Mouse (Mus musculus) CD8-positive naive resting alpha-beta T cell, adult 57 days (primary cell): ENCODE measurements around the gene Olfr761. TPM values are rescaled to one million over a fixed set of nuclear protein-coding genes. Genes with fewer than 3 reads are reported as not detected.

ENCODE experiments used
- total RNA-seq: library from RNA; stranded (reverse); gene quantifications from one replicate; pipeline ENCODE4 v1.2.4, GENCODE M21; 2023

The Olfr761 gene
- total RNA-seq: not detected

GRCm38 (mm10) chr17:37952979-37953378 lies at the start of gene Olfr761:
Gene Olfr761, minus strand, starts transcription at chr17:37953079.

GRCm38 (mm10) chr17:37920248-37920647 lies 32.6 kb downstream of the Olfr761 start, which contains the start of gene Olfr128:
Gene Olfr128, plus strand, starts transcription at chr17:37920548.

Other genes starting within 250 kb of the Olfr761 start
- gene Olfr120, start 231.3 kb downstream of the Olfr761 start, total RNA-seq: not detected
- not detected for gene Olfr121, start 204.2 kb downstream of the Olfr761 start, total RNA-seq
- gene Olfr122, start 184.5 kb downstream of the Olfr761 start, total RNA-seq: not detected
- gene Olfr123, start 159.6 kb downstream of the Olfr761 start, total RNA-seq: not detected
- not detected for gene Olfr124, start 153.2 kb downstream of the Olfr761 start, total RNA-seq
- not detected for gene Olfr125, start 120.1 kb downstream of the Olfr761 start, total RNA-seq
- not detected for gene Olfr126, start 105.6 kb downstream of the Olfr761 start, total RNA-seq
- not detected for gene Olfr127, start 52.6 kb downstream of the Olfr761 start, total RNA-seq
- not detected for gene Olfr128, start 32.5 kb downstream of the Olfr761 start, total RNA-seq
- not detected for gene Olfr129, start 107.0 kb upstream of the Olfr761 start, total RNA-seq
- not detected for gene Olfr130, start 110.8 kb upstream of the Olfr761 start, total RNA-seq
- not detected for gene Olfr131, start 135.6 kb upstream of the Olfr761 start, total RNA-seq
- not detected for gene Olfr132, start 181.4 kb upstream of the Olfr761 start, total RNA-seq
- gene Olfr133, start 192.2 kb upstream of the Olfr761 start, total RNA-seq: not detected
- gene Olfr134, start 218.3 kb upstream of the Olfr761 start, total RNA-seq: not detected